Mouse (Mus musculus) yolk sac, embryonic 10.5 days (tissue): ENCODE measurements around the gene Fbxw28.
"Not testable (repeated sequence)": the region's sequence is repeated elsewhere in the genome, so short reads cannot be mapped to it uniquely, and the experiment has no call there.

Experiments
- DNase-seq: peaks from one replicate; pipeline ENCODE4 v3.0.0-alpha.2; 2017; ENCODE audit warnings: low spot score

Fbxw28 gene

GRCm38 (mm10) chr9:109339559-109339958 is at the start of gene Fbxw28:
Gene Fbxw28, minus strand, starts transcription at chr9:109339659.
- not testable (repeated sequence) for DNase-seq

DNA sequence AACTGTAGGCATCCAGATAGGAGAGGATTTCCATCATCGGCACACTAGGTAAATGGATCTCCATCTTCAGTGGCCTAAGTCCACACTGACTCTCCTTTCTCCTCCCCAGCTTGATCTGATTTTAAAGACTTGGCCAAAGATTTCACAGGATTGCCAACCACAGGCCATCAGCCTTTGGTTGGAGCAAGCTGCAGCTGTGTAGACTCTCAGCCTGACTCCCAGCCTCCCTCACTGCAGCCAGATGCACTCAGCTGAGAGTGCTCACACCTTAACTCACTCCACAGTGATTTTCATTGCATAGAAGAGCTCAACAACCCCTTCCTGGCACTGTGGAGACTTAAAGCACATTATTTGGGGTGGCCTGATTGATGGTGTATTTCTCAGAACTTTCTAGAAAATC is 51.9 kb downstream of the Fbxw28 start, which contains the start of gene Fbxw14:
Gene Fbxw14 (minus strand): TSS at position 101 of the 400 bp plus-strand sequence.
- DNase-seq: not testable (repeated sequence)
